Comparison of ENCODE assay signal across 8 mouse cellular contexts in the genomic region with DNA sequence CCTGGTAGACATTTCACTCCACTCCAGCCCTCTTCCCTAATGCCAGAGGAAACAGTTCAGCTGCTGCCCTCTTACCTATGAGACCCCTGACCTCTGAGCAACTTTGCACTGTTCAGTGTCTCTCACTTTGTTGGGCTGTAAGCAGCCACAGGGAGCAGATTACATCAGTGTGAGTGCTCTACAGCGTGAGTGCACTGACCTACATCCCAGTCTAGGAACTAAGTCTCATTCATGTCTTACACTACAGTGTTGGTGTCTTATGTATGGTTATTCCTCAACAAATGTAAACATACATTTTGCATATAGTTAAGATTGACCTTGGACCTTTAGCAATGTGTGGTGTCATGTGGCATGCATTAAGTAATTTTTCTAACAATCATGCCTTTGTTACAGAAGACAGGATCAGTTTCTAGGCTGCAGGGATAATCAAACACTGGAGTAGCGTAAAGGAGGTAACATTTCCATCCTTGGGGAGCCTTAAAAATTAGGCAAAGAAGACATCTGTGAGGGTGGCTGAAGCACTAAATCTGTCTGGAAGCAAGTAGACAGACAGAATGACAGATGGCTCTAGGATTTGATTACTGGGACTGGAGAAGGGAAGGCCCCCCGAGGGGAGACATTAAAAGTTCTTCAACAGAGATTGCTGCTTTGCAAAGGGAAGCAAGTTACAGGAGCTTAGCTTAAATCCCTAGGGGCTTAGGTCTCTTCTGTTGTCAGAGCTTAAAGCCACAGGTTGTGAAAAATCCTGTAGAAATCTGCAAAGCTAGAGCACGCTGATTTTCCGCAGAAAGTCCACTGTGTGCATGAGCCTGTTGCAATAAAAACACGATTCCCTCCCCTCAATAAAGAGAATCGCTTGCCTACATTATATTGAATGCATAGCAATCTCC.
A peak's percentile ranks its signal among the peaks of the same experiment; 100 is the strongest.
DNase-seq lines count a peak whose midpoint lies in the region; ATAC-seq lines count a peak whose summit lies in the region.

No protein-coding gene starts in this region.

- H3K4me3 ChIP-seq in intestine, embryonic 16.5 days (ENCODE audit: low read length) = no peak overlapping the region
- no peak overlapping the region for H3K4me3 ChIP-seq in intestine, embryonic 15.5 days (replicated peaks)
- H3K4me3 ChIP-seq in embryonic facial prominence, embryonic 15.5 days (replicated peaks) = no peak overlapping the region
- peak overlapping the region; percentile 22; the same call in 1 of the 2 replicates for H3K4me3 ChIP-seq in limb, embryonic 10.5 days

- H3K4me1 ChIP-seq in intestine, embryonic 16.5 days (ENCODE audit: control insufficient read depth, insufficient read depth, low read length) = no peaks in the 10 kb centered on the region
- H3K4me1 ChIP-seq in intestine, embryonic 15.5 days (replicated peaks) = no peaks in the 10 kb centered on the region
- H3K4me1 ChIP-seq in embryonic facial prominence, embryonic 15.5 days = peaks cover 12% of the 10 kb centered on the region; the same call in 1 of the 2 replicates
- H3K4me1 ChIP-seq in limb, embryonic 10.5 days = peaks cover 26% of the 10 kb centered on the region

- no peak overlapping the region for H3K27ac ChIP-seq in intestine, embryonic 16.5 days (ENCODE audit: low read length)
- no peak overlapping the region for H3K27ac ChIP-seq in intestine, embryonic 15.5 days
- H3K27ac ChIP-seq in embryonic facial prominence, embryonic 15.5 days (replicated peaks) = no peak overlapping the region
- peak overlapping the region; percentile 75 for H3K27ac ChIP-seq in limb, embryonic 10.5 days

- H3K4me2 ChIP-seq in intestine, embryonic 16.5 days (ENCODE audit: low read depth, low read length) = no peak overlapping the region; the same call in 1 of the 2 replicates
- no peak overlapping the region for H3K4me2 ChIP-seq in intestine, embryonic 15.5 days (replicated peaks)
- peak overlapping the region; percentile 39 for H3K4me2 ChIP-seq in embryonic facial prominence, embryonic 15.5 days (replicated peaks)

- ATAC-seq in intestine, embryonic 16.5 days = 0 out of 2 replicates have a peak, but pooled peaks have one; percentile 16
- ATAC-seq in intestine, embryonic 15.5 days = no peak
- ATAC-seq in embryonic facial prominence, embryonic 15.5 days (ENCODE audit: insufficient number of reproducible peaks, low FRiP score, low TSS enrichment, low read depth) = peak; percentile 15; the same call in 1 of the 2 replicates
- no peak for ATAC-seq in granulocyte monocyte progenitor cell, adult 5-6 weeks (replicated peaks; ENCODE audit: poor library complexity, severe bottlenecking)

- no peaks in the 10 kb centered on the region for H3K36me3 ChIP-seq in intestine, embryonic 16.5 days (ENCODE audit: control insufficient read depth, insufficient read depth, low read length)
- no peaks in the 10 kb centered on the region for H3K36me3 ChIP-seq in intestine, embryonic 15.5 days
- no peaks in the 10 kb centered on the region for H3K36me3 ChIP-seq in embryonic facial prominence, embryonic 15.5 days
- H3K36me3 ChIP-seq in limb, embryonic 10.5 days = no peaks in the 10 kb centered on the region

- 28% methylated on average over 7 of the region's 7 CpGs for WGBS in intestine, embryonic 16.5 days
- whole genome bisulfite sequencing in intestine, embryonic 15.5 days = 33% methylated on average over 7 of the region's 7 CpGs
- 16% methylated on average over 7 of the region's 7 CpGs for WGBS in embryonic facial prominence, embryonic 15.5 days
- WGBS in limb, embryonic 10.5 days = 21% methylated on average over 7 of the region's 7 CpGs

- no peak for DNase-seq in limb, embryonic 10.5 days (ENCODE audit: low spot score)
- DNase-seq in retina, embryonic 14.5 days (ENCODE audit: low spot score) = peak; percentile 60
- DNase-seq in ovary, postnatal 14 days (ENCODE audit: low spot score) = no peak
- DNase-seq in kidney, adult 11 months = no peak

- no peak overlapping the region for H3K9ac ChIP-seq in intestine, embryonic 16.5 days (ENCODE audit: low read depth, low read length)
- no peak overlapping the region for H3K9ac ChIP-seq in intestine, embryonic 15.5 days
- H3K9ac ChIP-seq in embryonic facial prominence, embryonic 15.5 days = no peak overlapping the region

- H3K9me3 ChIP-seq in intestine, embryonic 16.5 days (ENCODE audit: control insufficient read depth, low read length) = no peaks in the 10 kb centered on the region
- no peaks in the 10 kb centered on the region for H3K9me3 ChIP-seq in intestine, embryonic 15.5 days
- H3K9me3 ChIP-seq in embryonic facial prominence, embryonic 15.5 days (replicated peaks) = no peaks in the 10 kb centered on the region
- no peaks in the 10 kb centered on the region for H3K9me3 ChIP-seq in limb, embryonic 10.5 days (replicated peaks)

- H3K27me3 ChIP-seq in intestine, embryonic 16.5 days (replicated peaks; ENCODE audit: control insufficient read depth, insufficient read depth, low read length) = no peaks in the 10 kb centered on the region; the same call in 1 of the 2 replicates
- no peaks in the 10 kb centered on the region for H3K27me3 ChIP-seq in intestine, embryonic 15.5 days (replicated peaks)
- H3K27me3 ChIP-seq in embryonic facial prominence, embryonic 15.5 days = no peaks in the 10 kb centered on the region
- H3K27me3 ChIP-seq in limb, embryonic 10.5 days (ENCODE audit: low read depth, poor library complexity, severe bottlenecking) = no peaks in the 10 kb centered on the region

Comparison
In these comparisons a context has a peak if more than half of its experiments do, and no peak if none do; other contexts are left out.
1. ATAC-seq: peak in intestine, embryonic 16.5 days (single experiment) and embryonic facial prominence, embryonic 15.5 days (single experiment); none in intestine, embryonic 15.5 days (single experiment) and granulocyte monocyte progenitor cell, adult 5-6 weeks (single experiment).